Mouse (Mus musculus): ENCODE data around the gene A030003K21Rik. TPM values are rescaled to one million over a fixed set of nuclear protein-coding genes. Genes with fewer than 3 reads are reported as not detected.

A030003K21Rik gene
- not detected for polyA plus RNA-seq (2014; fragmentation: Illumina TruSeq; extraction: RNeasy Lipid Tissue Mini Kit (QIAGEN cat#74804); ENCODE audit: low read depth, low replicate concordance)

DNA sequence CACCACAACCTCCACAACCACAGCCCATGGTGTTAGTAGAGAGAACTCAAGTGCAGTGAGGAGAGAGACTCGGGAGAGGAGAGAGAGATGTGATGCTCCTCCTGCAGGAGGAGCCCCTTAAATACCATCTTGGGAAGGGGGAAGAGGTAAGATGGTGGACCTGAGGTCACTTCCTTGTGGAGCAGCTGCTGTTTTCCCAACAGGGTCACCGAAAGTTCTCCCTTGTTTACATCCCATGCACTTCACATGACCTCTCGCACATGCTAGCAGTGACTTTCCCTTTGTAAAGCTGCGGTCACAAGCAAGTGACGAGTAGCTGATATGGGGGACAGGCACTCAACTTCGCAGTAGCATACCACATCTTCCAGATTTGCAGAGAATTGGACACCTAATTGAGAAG, at the start of gene A030003K21Rik:
A030003K21Rik (minus strand) TSS at position 94 of the 400 bp plus-strand sequence.

DNA sequence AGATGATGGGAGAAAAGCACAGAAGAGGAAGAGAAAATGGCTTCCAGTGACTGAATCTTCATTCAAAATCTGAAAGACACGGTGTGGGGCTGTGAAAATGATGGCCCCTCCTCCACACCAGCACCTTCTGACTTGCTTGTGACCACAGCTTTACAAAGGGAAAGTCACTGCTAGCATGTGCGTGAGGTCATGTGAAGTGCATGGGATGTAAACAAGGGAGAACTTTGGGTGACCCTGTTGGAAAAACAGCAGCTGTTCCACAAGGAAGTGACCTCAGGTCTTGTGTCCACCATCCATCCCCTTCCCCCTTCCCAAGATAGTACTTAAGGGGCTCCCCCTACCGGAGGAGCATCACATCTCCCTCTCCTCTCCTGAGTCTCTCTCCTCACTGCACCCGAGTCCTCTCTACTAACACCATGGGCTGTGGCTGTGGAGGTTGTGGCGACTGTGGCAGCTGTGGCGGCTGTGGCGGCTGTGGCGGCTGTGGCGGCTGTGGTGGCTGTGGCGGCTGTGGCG, 16.7 kb upstream of the A030003K21Rik start, which contains the start of gene Gm47955:
Gm47955 (plus strand) TSS at position 417 of the 516 bp plus-strand sequence.

DNA sequence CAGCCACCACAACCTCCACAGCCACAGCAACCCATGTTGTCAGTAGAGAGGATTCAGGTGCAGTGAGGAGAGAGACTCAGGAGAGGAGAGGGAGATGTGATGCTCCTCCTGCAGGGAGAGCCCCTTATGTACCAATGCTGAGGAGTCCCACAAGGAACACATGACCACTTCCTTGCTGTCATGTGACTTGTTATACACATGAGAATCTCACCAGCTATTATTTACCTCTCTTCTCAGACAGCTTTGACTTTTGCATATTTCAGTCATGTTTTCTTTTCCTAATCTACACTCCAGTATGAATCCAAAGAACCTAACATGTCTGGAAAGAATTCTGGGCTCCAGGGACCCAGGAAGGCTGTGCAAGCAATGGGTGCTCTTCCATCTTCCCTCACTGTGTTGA, 12.7 kb upstream of the A030003K21Rik start, which contains the start of gene Gm7544:
Gm7544 (minus strand) TSS at position 101 of the 400 bp plus-strand sequence.

DNA sequence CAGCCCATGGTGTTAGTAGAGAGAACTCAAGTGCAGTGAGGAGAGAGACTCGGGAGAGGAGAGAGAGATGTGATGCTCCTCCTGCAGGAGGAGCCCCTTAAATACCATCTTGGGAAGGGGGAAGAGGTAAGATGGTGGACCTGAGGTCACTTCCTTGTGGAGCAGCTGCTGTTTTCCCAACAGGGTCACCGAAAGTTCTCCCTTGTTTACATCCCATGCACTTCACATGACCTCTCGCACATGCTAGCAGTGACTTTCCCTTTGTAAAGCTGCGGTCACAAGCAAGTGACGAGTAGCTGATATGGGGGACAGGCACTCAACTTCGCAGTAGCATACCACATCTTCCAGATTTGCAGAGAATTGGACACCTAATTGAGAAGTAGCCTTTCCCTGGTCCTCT, 11.9 kb downstream of the A030003K21Rik start, which contains the start of gene Gm6217:
Gm6217 (minus strand) TSS at position 74 of the 400 bp plus-strand sequence.

DNA sequence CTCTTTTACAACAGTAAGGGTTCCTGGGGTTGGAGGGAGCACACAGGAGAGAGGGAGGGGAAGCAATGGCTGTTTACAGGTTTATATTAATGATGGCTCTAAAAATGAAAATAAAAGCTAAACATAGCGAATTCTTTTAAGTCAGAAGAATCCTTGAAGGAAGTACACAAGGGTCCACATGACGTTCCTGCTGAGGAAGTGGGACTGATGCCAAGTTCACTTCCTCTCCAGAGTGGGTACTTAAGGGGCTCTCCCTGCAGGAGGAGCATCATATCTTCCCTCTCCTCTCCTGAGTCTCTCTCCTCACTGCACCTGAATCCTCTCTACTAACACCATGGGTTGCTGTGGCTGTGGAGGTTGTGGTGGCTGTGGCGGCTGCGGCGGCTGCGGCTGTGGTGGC, 18.5 kb downstream of the A030003K21Rik start, which contains the start of gene A030014E15Rik:
A030014E15Rik (plus strand) TSS at position 268 of the 400 bp plus-strand sequence.

DNA sequence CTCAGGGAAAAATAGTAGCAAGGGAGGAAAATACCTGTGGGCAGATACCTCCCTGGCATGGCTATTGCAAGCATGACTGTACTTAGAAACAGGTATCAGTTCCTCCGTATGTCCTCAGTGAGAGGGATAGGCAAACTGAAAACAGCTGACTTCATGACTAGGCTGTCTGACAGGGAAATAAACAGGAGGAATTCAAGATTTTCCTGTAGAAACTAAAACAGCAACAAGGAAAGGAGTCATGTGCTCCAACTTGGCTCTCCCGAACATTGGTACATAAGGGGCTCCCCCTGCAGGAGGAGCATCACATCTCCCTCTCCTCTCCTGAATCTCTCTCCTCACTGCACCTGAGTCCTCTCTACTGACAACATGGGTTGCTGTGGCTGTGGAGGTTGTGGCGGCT, 30.2 kb downstream of the A030003K21Rik start, which contains the start of gene A030005L19Rik:
A030005L19Rik (plus strand) TSS at position 301 of the 400 bp plus-strand sequence.

Other genes starting within 250 kb of the A030003K21Rik start
- 89.7 TPM for gene Mff, start 218.5 kb downstream of the A030003K21Rik start, polyA plus RNA-seq (2014; fragmentation: Illumina TruSeq; extraction: RNeasy Lipid Tissue Mini Kit (QIAGEN cat#74804); ENCODE audit: low read depth, low replicate concordance)
- gene Tm4sf20, start 174.9 kb downstream of the A030003K21Rik start, polyA plus RNA-seq (2014; fragmentation: Illumina TruSeq; extraction: RNeasy Lipid Tissue Mini Kit (QIAGEN cat#74804); ENCODE audit: low read depth, low replicate concordance) = not detected
- not detected for gene Gm47791, start 172.1 kb downstream of the A030003K21Rik start, polyA plus RNA-seq (2014; fragmentation: Illumina TruSeq; extraction: RNeasy Lipid Tissue Mini Kit (QIAGEN cat#74804); ENCODE audit: low read depth, low replicate concordance)
- 18.7 TPM for gene Agfg1, start 103.9 kb downstream of the A030003K21Rik start, polyA plus RNA-seq (2014; fragmentation: Illumina TruSeq; extraction: RNeasy Lipid Tissue Mini Kit (QIAGEN cat#74804); ENCODE audit: low read depth, low replicate concordance)
- gene A030005L19Rik, start 30.1 kb downstream of the A030003K21Rik start, polyA plus RNA-seq (2014; fragmentation: Illumina TruSeq; extraction: RNeasy Lipid Tissue Mini Kit (QIAGEN cat#74804); ENCODE audit: low read depth, low replicate concordance) = not detected
- not detected for gene A030014E15Rik, start 18.5 kb downstream of the A030003K21Rik start, polyA plus RNA-seq (2014; fragmentation: Illumina TruSeq; extraction: RNeasy Lipid Tissue Mini Kit (QIAGEN cat#74804); ENCODE audit: low read depth, low replicate concordance)
- gene Gm6217, start 12.0 kb downstream of the A030003K21Rik start, polyA plus RNA-seq (2014; fragmentation: Illumina TruSeq; extraction: RNeasy Lipid Tissue Mini Kit (QIAGEN cat#74804); ENCODE audit: low read depth, low replicate concordance) = not detected
- gene Gm7544, start 12.6 kb upstream of the A030003K21Rik start, polyA plus RNA-seq (2014; fragmentation: Illumina TruSeq; extraction: RNeasy Lipid Tissue Mini Kit (QIAGEN cat#74804); ENCODE audit: low read depth, low replicate concordance) = not detected
- not detected for gene Gm47955, start 16.9 kb upstream of the A030003K21Rik start, polyA plus RNA-seq (2014; fragmentation: Illumina TruSeq; extraction: RNeasy Lipid Tissue Mini Kit (QIAGEN cat#74804); ENCODE audit: low read depth, low replicate concordance)
- not detected for gene Gm47959, start 57.2 kb upstream of the A030003K21Rik start, polyA plus RNA-seq (2014; fragmentation: Illumina TruSeq; extraction: RNeasy Lipid Tissue Mini Kit (QIAGEN cat#74804); ENCODE audit: low read depth, low replicate concordance)
- gene Slc19a3, start 95.1 kb upstream of the A030003K21Rik start, polyA plus RNA-seq (2014; fragmentation: Illumina TruSeq; extraction: RNeasy Lipid Tissue Mini Kit (QIAGEN cat#74804); ENCODE audit: low read depth, low replicate concordance) = not detected
- not detected for gene Krtap28-10, start 99.1 kb upstream of the A030003K21Rik start, polyA plus RNA-seq (2014; fragmentation: Illumina TruSeq; extraction: RNeasy Lipid Tissue Mini Kit (QIAGEN cat#74804); ENCODE audit: low read depth, low replicate concordance)
- not detected for gene Gm47969, start 101.5 kb upstream of the A030003K21Rik start, polyA plus RNA-seq (2014; fragmentation: Illumina TruSeq; extraction: RNeasy Lipid Tissue Mini Kit (QIAGEN cat#74804); ENCODE audit: low read depth, low replicate concordance)
- not detected for gene A030005K14Rik, start 116.0 kb upstream of the A030003K21Rik start, polyA plus RNA-seq (2014; fragmentation: Illumina TruSeq; extraction: RNeasy Lipid Tissue Mini Kit (QIAGEN cat#74804); ENCODE audit: low read depth, low replicate concordance)
- gene Krtap28-13, start 117.5 kb upstream of the A030003K21Rik start, polyA plus RNA-seq (2014; fragmentation: Illumina TruSeq; extraction: RNeasy Lipid Tissue Mini Kit (QIAGEN cat#74804); ENCODE audit: low read depth, low replicate concordance) = not detected
- gene Ccl20, start 173.4 kb upstream of the A030003K21Rik start, polyA plus RNA-seq (2014; fragmentation: Illumina TruSeq; extraction: RNeasy Lipid Tissue Mini Kit (QIAGEN cat#74804); ENCODE audit: low read depth, low replicate concordance) = not detected
- gene Daw1, start 216.4 kb upstream of the A030003K21Rik start, polyA plus RNA-seq (2014; fragmentation: Illumina TruSeq; extraction: RNeasy Lipid Tissue Mini Kit (QIAGEN cat#74804); ENCODE audit: low read depth, low replicate concordance) = not detected